ENCODE assay signal across 8 mouse cellular contexts in the genomic region with DNA sequence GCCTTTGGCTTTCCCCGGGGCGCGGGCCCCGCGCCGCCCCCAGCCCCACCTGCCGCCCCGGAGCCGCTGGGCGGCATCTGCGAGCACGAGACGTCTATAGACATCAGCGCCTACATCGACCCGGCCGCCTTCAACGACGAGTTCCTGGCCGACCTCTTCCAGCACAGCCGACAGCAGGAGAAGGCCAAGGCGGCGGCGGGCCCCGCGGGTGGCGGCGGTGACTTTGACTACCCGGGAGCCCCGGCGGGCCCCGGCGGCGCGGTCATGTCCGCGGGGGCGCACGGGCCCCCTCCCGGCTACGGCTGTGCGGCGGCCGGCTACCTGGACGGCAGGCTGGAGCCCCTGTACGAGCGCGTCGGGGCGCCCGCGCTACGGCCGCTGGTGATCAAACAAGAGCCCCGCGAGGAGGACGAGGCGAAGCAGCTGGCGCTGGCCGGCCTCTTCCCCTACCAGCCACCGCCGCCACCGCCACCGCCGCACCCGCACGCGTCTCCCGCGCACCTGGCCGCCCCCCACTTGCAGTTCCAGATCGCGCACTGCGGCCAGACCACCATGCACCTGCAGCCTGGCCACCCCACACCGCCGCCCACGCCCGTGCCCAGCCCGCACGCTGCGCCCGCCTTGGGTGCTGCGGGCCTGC. TPM values are rescaled to one million over a fixed set of nuclear protein-coding genes. Genes with fewer than 3 reads are reported as not detected.
DNase-seq lines count a peak whose midpoint lies in the region; ATAC-seq lines count a peak whose summit lies in the region.

No protein-coding gene starts in this region.

- peaks cover 3% of the 10 kb centered on the region; the same call in 1 of the 2 replicates for H3K9me3 ChIP-seq in erythroblast, embryonic 14.5 days (ENCODE audit: control insufficient read depth, low read length)
- H3K9me3 ChIP-seq in lung, embryonic 15.5 days: no peaks in the 10 kb centered on the region

- ATAC-seq in erythroblast, adult 5-6 weeks (replicated peaks; ENCODE audit: low FRiP score, poor library complexity, severe bottlenecking): no peak
- ATAC-seq in lung, embryonic 15.5 days (ENCODE audit: borderline replicate concordance, extremely low read depth, low FRiP score, low TSS enrichment): peak; percentile 5; the same call in 1 of the 2 replicates

- peak; percentile 45 for DNase-seq in urinary bladder, postnatal 25 days (ENCODE audit: low spot score)
- DNase-seq in urinary bladder, postnatal 4 days (ENCODE audit: low spot score in 2 of 2): no peak
- DNase-seq in gastrocnemius, postnatal 36 days: peak; percentile 31 to 53
- peak; percentile 50 for DNase-seq in kidney, adult 9 months
- peak; percentile 63 for DNase-seq in testis, postnatal 10 days (ENCODE audit: low spot score)

- H3K4me3 ChIP-seq in erythroblast, embryonic 14.5 days (replicated peaks): peak overlapping the region; percentile 61
- peak overlapping the region; percentile 63 for H3K4me3 ChIP-seq in lung, embryonic 15.5 days

- H3K27ac ChIP-seq in lung, embryonic 15.5 days: peak overlapping the region; percentile 69

- peak overlapping the region; percentile 98 for H3K4me2 ChIP-seq in lung, embryonic 15.5 days

- WGBS in lung, embryonic 15.5 days: 0% methylated on average over 65 of the region's 83 CpGs

- intact Hi-C loops in gastrocnemius, postnatal 36 days (cut with DNase I): loop anchor here (1.0 to 10.0 kb wide), 4 partner anchors 50 to 143 kb away; no protein-coding TSS in a partner anchor

- peaks cover 3% of the 10 kb centered on the region; the same call in 1 of the 2 replicates for H3K36me3 ChIP-seq in erythroblast, embryonic 14.5 days (ENCODE audit: control insufficient read depth)
- H3K36me3 ChIP-seq in lung, embryonic 15.5 days: no peaks in the 10 kb centered on the region

- H3K27me3 ChIP-seq in erythroblast, embryonic 14.5 days (ENCODE audit: control insufficient read depth): peaks cover 65% of the 10 kb centered on the region
- peaks cover 48% of the 10 kb centered on the region for H3K27me3 ChIP-seq in lung, embryonic 15.5 days

- peak overlapping the region; percentile 71 for H3K9ac ChIP-seq in lung, embryonic 15.5 days

- H3K4me1 ChIP-seq in erythroblast, embryonic 14.5 days (ENCODE audit: control insufficient read depth): no peaks in the 10 kb centered on the region
- peaks cover 46% of the 10 kb centered on the region for H3K4me1 ChIP-seq in lung, embryonic 15.5 days

RNA-seq across cellular contexts. Expression of gene Cebpa, which starts 0.5 kb away (rescaled TPM):
- polyA plus RNA-seq in erythroblast, embryonic 14.5 days (2012): 0.25 and 0.30 TPM in 2 replicates
- total RNA-seq in erythroblast, adult 5-6 weeks (2015; ENCODE audit: low replicate concordance): 11.5 and 20.9 TPM in 2 replicates
- 3.5 and 5.7 TPM in 2 replicates for total RNA-seq in erythroblast, adult 5-6 weeks (2017; ENCODE audit: low replicate concordance)
- 1 to 10 TPM; 4.0 to 5.8 TPM for total RNA-seq in gastrocnemius, postnatal 36 days (2021)
- polyA plus RNA-seq in lung, embryonic 15.5 days (2015; fragmentation: Nextera tagmentation; extraction: Ambion mirVana): 6.9 and 7.3 TPM in 2 replicates

Comparison
In these comparisons a context has a peak if more than half of its experiments do, and no peak if none do; other contexts are left out.
1. DNase-seq: peak in urinary bladder, postnatal 25 days (single experiment), gastrocnemius, postnatal 36 days (2 of 2), kidney, adult 9 months (single experiment) and testis, postnatal 10 days (single experiment); none in urinary bladder, postnatal 4 days (0 of 2).